Mouse (Mus musculus) kidney, embryonic 14.5 days (tissue): ENCODE measurements around the gene Fam117a. TPM values are rescaled to one million over a fixed set of nuclear protein-coding genes. Genes with fewer than 3 reads are reported as not detected.
A peak's percentile ranks its signal among the peaks of the same experiment; 100 is the strongest.

Experiments
- ATAC-seq: fragments of 200-750 bp; cut with Nextera tagmentation; 2 replicates; pipeline ENCODE4 v1.8.0; 2017; ENCODE audit warnings: moderate number of reproducible peaks, mild to moderate bottlenecking, moderate TSS enrichment, moderate library complexity; ENCODE audit not compliant: low FRiP score, low TSS enrichment
- H3K27ac ChIP-seq: fragments of 300-500 bp; sonication (generic); 2 replicates; pipeline ENCODE4 v1.5.1; 2014; ENCODE audit warnings: low read depth, mild to moderate bottlenecking, low read length, moderate library complexity, mixed read lengths
- H3K27me3 ChIP-seq: fragments of 300-500 bp; sonication (generic); 2 replicates; pipeline ENCODE4 v1.6.1; 2014; ENCODE audit warnings: mild to moderate bottlenecking, low read length; ENCODE audit not compliant: control insufficient read depth, insufficient read depth
- H3K36me3 ChIP-seq: fragments of 300-500 bp; sonication (generic); 2 replicates; pipeline ENCODE4 v1.6.1; 2014; ENCODE audit warnings: low read length, mixed read lengths; ENCODE audit not compliant: control insufficient read depth, insufficient read depth
- H3K4me1 ChIP-seq: fragments of 300-500 bp; sonication (generic); 2 replicates; pipeline ENCODE4 v1.6.1; 2014; ENCODE audit warnings: low read length, mixed read lengths; ENCODE audit not compliant: control insufficient read depth, insufficient read depth
- H3K4me2 ChIP-seq: fragments of 300-500 bp; sonication (generic); replicated peaks from 2 replicates; pipeline ENCODE4 v1.6.1; 2014; ENCODE audit warnings: low read depth, mild to moderate bottlenecking, low read length
- H3K4me3 ChIP-seq: fragments of 300-500 bp; sonication (generic); 2 replicates; pipeline ENCODE4 v1.5.1; 2014; ENCODE audit warnings: mild to moderate bottlenecking, low read length
- H3K9ac ChIP-seq: fragments of 300-500 bp; sonication (generic); 2 replicates; pipeline ENCODE4 v1.6.1; 2014; ENCODE audit warnings: low read depth, mild to moderate bottlenecking, low read length, moderate library complexity
- H3K9me3 ChIP-seq: fragments of 300-500 bp; sonication (generic); 2 replicates; pipeline ENCODE4 v1.6.1; 2016; ENCODE audit warnings: low read length; ENCODE audit not compliant: control insufficient read depth
- WGBS: fragments of 180-500 bp; shearing (Covaris S2); extraction: QIAGEN DNeasy Blood & Tissue Kit; methylation state at CpG from one replicate; pipeline ENCODE4 v1.1.7; 2014; 5-methylcytosine and 5-hydroxymethylcytosine counted together
- polyA plus RNA-seq: library from polyadenylated mRNA; unstranded; fragments of >200 nt; fragmentation: Nextera tagmentation; extraction: Ambion mirVana; gene quantifications from 2 replicates; pipeline ENCODE4 v1.2.1, GENCODE M21; 2014

The Fam117a gene
- polyA plus RNA-seq, 1 experiment from 2014 or later: 13.0 TPM

DNA sequence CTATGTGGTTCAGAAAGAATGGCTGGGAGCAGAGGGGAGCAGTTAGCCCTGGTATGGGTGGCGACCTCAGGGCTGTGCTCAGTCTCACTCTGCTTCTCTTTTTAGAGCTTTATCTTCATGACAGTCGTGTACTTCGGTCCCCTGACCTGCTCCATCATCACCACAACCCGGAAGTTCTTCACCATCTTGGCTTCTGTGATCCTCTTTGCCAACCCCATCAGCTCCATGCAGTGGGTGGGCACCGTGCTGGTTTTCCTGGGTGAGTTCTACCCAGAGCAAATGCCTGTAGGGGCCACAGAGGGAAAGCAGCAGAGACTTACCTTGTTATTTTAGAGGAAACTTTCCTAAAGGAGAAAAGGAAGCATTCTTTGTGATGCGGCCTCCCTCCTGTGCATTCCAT, 53.6 kb downstream of the Fam117a start:
- 92% methylated on average over 6 of the region's 6 CpGs for WGBS
- Histone ChIP-seq H3K4me3 (no peak overlapping the region), H3K27me3 (no peaks in the 10 kb centered on the region), H3K27ac (no peak overlapping the region), H3K4me2 (no peak overlapping the region), H3K9ac (no peak overlapping the region), H3K36me3 (peaks cover 59% of the 10 kb centered on the region), H3K4me1 (peaks cover 5% of the 10 kb centered on the region; the same call in 1 of the 2 replicates), H3K9me3 (no peaks in the 10 kb centered on the region)
- no peak for ATAC-seq

DNA sequence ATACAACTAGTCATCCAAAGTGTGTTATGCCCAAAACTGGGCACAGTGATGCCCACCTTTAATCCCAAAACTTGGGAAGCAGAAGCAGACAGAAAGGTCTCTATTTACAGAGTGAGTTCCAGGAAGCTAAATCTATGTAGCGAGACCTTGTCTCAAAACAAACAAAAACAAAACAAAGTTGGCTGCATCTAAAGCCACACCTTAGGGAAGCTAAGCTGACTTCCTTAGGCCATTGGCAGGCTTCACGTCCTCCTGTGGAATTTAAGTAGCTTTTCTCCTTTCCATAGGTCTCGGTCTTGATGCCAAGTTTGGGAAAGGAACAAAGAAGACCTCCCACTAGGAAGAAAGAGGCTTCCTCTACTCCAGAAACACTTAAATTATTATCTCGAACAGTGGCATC, 54.4 kb downstream of the Fam117a start:
- H3K27ac ChIP-seq: no peak overlapping the region
- no peak overlapping the region for H3K4me2 ChIP-seq
- no peak overlapping the region for H3K4me3 ChIP-seq
- peaks cover 58% of the 10 kb centered on the region for H3K36me3 ChIP-seq
- no peaks in the 10 kb centered on the region for H3K4me1 ChIP-seq
- no peaks in the 10 kb centered on the region for H3K27me3 ChIP-seq
- 79% methylated on average over 4 of the region's 4 CpGs for WGBS
- H3K9me3 ChIP-seq: no peaks in the 10 kb centered on the region
- ATAC-seq: no peak
- no peak overlapping the region for H3K9ac ChIP-seq

DNA sequence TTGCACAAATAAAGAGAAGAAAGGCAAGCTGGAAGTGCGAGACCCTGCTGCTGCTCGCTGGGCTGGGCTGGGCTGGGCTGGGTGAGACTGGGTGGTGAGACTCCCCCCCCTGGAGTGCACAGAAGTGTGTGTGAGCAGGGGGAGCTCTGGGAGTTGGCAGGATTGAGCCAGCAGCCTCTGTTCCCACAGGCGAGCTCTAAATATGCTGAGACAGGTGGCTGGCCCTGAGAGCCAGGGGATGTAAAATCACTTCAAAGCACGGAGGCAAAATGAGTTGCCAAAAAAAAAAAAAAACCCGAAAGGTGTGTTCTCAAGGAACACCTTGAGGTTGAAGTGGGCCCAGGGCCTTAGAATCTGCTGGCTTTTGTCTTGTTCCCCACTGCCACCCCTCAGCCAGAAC, 54.9 kb downstream of the Fam117a start:
- 82% methylated on average over 5 of the region's 5 CpGs for WGBS
- no peaks in the 10 kb centered on the region for H3K9me3 ChIP-seq
- H3K4me1 ChIP-seq: no peaks in the 10 kb centered on the region
- H3K36me3 ChIP-seq: peaks cover 53% of the 10 kb centered on the region
- no peak overlapping the region for H3K4me3 ChIP-seq
- H3K9ac ChIP-seq: no peak overlapping the region
- no peaks in the 10 kb centered on the region for H3K27me3 ChIP-seq
- no peak overlapping the region for H3K27ac ChIP-seq
- no peak for ATAC-seq
- H3K4me2 ChIP-seq: no peak overlapping the region

DNA sequence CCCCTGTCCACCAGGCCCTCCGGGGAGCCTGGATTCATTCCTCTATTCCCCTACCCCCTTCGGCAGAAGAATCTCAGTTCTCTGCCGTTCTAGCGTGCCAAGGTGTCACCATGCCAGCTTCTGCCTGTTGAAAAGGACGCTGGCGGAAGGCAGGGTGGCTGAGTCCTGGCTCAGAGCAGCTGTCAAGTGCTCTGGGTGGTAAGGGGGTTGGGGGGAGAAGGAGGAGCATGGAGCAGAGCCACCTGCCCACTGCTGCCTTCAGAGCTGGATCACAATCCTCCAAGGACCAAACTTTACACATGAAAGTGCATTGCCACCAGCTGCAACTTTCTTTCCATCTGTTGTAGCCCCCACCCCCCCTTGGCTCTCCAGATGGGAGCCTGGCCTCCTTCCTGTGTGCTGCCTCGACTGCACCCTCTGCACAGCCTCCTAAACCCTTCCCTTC, 55.4 kb downstream of the Fam117a start:
- Histone ChIP-seq H3K9ac (no peak overlapping the region), H3K4me3 (no peak overlapping the region), H3K9me3 (no peaks in the 10 kb centered on the region), H3K4me1 (no peaks in the 10 kb centered on the region), H3K27me3 (no peaks in the 10 kb centered on the region), H3K4me2 (no peak overlapping the region), H3K27ac (no peak overlapping the region), H3K36me3 (peaks cover 48% of the 10 kb centered on the region)
- WGBS: 69% methylated on average over 7 of the region's 7 CpGs
- ATAC-seq: no peak

DNA sequence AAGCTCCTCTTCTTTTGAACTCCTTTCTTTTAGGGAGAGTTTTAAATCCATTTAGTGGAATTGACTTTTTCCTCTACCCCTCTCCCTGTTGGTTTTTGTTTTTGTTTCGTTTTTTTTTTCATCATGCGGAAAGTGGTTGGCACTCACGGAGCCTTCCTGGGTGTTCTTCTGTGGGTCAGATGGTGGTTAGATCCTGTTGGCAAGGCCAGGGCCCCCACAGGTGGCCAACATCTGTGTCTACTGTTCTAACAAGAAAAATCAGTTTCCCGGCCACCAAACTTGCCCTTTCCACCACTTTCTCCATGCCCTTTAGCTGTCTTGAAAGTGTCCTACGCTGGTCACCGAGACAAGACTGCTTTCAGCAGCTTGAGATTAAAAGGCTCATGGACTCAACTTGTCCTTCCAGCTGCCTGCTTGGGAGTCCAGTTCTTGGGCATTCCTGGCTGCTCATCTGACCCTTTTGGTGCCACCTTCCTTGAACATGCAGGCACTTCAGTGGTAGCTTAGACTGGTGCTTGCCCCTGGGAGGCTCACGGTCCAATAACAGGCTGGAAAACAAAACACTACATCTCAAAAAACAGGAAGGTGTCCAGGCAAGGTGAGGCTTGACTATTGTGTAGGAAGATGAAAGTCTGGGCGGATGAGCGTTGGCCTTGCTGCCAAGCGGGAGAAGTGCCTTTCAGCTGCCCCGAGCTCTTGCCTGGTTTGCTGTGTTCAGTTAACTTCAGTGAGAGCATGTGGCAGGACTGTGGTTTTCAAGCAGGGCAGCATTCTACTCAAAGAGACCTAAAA, 56.1 kb downstream of the Fam117a start:
- WGBS: 71% methylated on average over 11 of the region's 11 CpGs

DNA sequence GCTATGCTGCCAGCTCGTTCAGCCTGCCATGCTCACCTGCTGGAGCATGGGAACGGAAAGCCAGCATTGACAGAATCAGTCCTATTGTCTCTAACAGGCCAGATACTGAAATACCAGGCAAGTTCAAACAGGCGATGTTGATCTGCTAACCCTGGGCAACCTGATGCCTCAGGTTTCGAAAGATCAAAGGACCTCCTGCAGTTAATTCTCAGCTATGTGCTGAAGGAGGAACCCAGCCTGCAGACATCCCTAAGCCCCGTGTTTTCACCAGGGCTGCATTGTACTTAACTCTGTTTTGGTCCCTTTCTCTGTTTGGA, 56.6 kb downstream of the Fam117a start:
- peaks cover 36% of the 10 kb centered on the region for H3K36me3 ChIP-seq
- H3K27ac ChIP-seq: no peak overlapping the region
- H3K4me1 ChIP-seq: no peaks in the 10 kb centered on the region
- H3K27me3 ChIP-seq: no peaks in the 10 kb centered on the region
- no peak overlapping the region for H3K4me2 ChIP-seq
- no peak overlapping the region for H3K4me3 ChIP-seq
- ATAC-seq: no peak
- 13% methylated on average over 5 of the region's 5 CpGs for WGBS
- 0 out of 2 replicates have a peak overlapping the region, but pooled peaks have one; percentile 23 for H3K9ac ChIP-seq
- no peaks in the 10 kb centered on the region for H3K9me3 ChIP-seq

More for the DNA sequence above, 56.1 kb downstream of the Fam117a start:
- Histone ChIP-seq H3K9ac (0 out of 2 replicates have a peak overlapping the region, but pooled peaks have one; percentile 23), H3K36me3 (peaks cover 41% of the 10 kb centered on the region), H3K4me2 (no peak overlapping the region), H3K27ac (no peak overlapping the region), H3K27me3 (no peaks in the 10 kb centered on the region), H3K4me1 (no peaks in the 10 kb centered on the region), H3K4me3 (no peak overlapping the region), H3K9me3 (no peaks in the 10 kb centered on the region)
- no peak for ATAC-seq

DNA sequence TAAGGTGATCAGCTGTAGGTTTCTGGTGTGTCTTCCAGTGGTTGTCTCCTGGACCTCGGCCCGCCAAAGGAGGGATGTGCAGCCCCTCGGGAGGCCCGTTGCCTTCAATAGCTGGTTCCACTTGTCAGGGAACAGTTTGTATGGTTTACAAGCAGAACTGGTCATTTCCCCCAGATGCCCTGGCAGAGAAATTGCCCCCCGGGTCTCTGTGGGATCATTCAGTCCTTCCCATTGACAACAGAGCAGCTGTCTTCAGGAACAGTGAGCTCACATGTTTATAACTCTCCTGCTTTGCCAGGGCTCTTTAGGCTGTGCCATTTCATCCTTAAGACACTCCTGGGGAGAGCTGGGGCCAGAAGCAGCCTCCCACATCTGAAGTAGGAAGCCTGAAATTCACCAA, 57.3 kb downstream of the Fam117a start:
- no peak overlapping the region for H3K4me3 ChIP-seq
- WGBS: 26% methylated on average over 5 of the region's 5 CpGs
- H3K4me1 ChIP-seq: no peaks in the 10 kb centered on the region
- H3K27me3 ChIP-seq: no peaks in the 10 kb centered on the region
- H3K36me3 ChIP-seq: peaks cover 29% of the 10 kb centered on the region
- no peak overlapping the region for H3K9ac ChIP-seq
- H3K4me2 ChIP-seq: no peak overlapping the region
- no peak overlapping the region for H3K27ac ChIP-seq
- H3K9me3 ChIP-seq: no peaks in the 10 kb centered on the region
- no peak for ATAC-seq

DNA sequence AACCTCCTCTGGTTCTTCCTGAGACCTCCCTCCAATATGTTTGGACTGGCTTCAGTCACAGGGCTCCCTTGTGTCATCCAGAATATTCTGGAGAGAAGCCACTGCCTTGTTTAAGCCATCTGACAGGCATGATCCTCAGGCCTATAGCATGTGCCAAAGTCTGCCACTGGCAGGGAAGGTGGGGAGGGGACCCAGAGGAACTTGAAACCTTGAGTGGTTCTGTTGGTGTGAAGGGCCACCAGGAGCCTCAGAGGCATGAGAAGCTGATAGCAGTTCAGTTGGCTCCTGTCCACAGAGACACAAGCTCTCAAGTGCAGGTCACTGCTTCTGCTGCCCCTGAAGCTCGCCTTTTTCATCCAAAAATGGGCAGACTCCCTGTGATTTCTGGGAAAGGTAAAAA, 59.7 kb downstream of the Fam117a start:
- 58% methylated on average over 1 of the region's 1 CpGs for WGBS
- no peak for ATAC-seq
- Histone ChIP-seq H3K27ac (no peak overlapping the region), H3K27me3 (no peaks in the 10 kb centered on the region), H3K4me3 (no peak overlapping the region), H3K36me3 (peaks cover 6% of the 10 kb centered on the region; the same call in 1 of the 2 replicates), H3K4me1 (no peaks in the 10 kb centered on the region), H3K4me2 (no peak overlapping the region), H3K9ac (no peak overlapping the region), H3K9me3 (no peaks in the 10 kb centered on the region)
